Mouse (Mus musculus): ENCODE measurements around the gene Nkapl.

DNA sequence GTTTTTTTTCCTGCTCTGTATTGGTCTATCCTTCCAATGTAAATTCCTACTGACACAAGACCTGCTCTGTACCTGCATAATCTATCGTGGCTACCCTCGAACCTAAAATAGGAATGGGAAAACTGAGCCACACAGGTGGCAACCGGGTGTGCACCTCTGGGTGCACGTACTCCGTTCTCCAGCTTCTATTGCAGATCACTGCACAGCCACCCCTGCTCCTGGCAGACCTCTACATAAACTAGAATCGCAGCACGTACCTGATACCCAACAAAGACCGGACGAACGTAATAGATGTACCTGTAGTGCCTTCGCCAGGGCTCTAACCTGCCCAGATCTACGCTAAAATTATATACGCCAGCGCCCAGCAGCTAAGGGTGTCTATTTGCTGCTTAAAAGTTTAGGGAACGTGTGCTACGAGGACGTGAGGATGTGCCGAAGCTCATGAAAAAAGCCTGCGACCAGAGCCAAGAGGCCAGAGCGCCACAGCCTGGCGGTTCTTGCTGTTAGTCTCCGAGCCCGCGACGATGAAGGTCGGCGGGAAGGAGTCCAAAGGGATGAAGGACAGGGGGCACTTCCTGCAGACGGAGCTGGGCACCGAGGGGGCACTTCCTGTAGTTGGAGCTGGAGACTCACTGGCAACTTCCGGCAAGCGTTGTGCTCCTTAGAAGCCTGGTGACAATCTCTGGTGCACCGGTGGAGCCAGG, 27.7 kb downstream of the Nkapl start, which contains the start of gene Pgbd1:
- peak; percentile 15; the same call in 1 of the 2 replicates for TF ChIP-seq POLR2A (IDR thresholded peaks at IDR 0.05; ENCODE audit: borderline replicate concordance, control insufficient read depth, low read depth, low read length)
- TF ChIP-seq CTCF (IDR thresholded peaks at IDR 0.05; ENCODE audit: control insufficient read depth, insufficient read depth, low read length) = no peak
